Mouse (Mus musculus) erythroblast, embryonic 14.5 days (primary cell): ENCODE measurements around the gene Pigl. TPM values are rescaled to one million over a fixed set of nuclear protein-coding genes. Genes with fewer than 3 reads are reported as not detected.

Experiments
- H3K27me3 ChIP-seq: 2 replicates; pipeline ENCODE4 v1.6.1; 2012; ENCODE audit warnings: inconsistent platforms; ENCODE audit not compliant: control insufficient read depth
- H3K36me3 ChIP-seq: 2 replicates; pipeline ENCODE4 v1.6.1; 2012; ENCODE audit warnings: mild to moderate bottlenecking, inconsistent platforms; ENCODE audit not compliant: control insufficient read depth
- H3K4me1 ChIP-seq: 2 replicates; pipeline ENCODE4 v1.6.1; 2012; ENCODE audit warnings: inconsistent platforms; ENCODE audit not compliant: control insufficient read depth
- H3K4me3 ChIP-seq: replicated peaks from 2 replicates; pipeline ENCODE3; 2012; ENCODE audit warnings: moderate library complexity, mild to moderate bottlenecking, inconsistent platforms
- H3K9me3 ChIP-seq: 2 replicates; pipeline ENCODE4 v1.6.1; 2012; ENCODE audit warnings: low read length, inconsistent platforms, mixed read lengths; ENCODE audit not compliant: control insufficient read depth
- GATA1 ChIP-seq: IDR thresholded peaks from 2 replicates; pipeline ENCODE4 v1.6.1; 2012; ENCODE audit warnings: low read length, inconsistent platforms, mixed read lengths
- TAL1 ChIP-seq: IDR thresholded peaks from 3 replicates; pipeline ENCODE4 v1.6.1; 2012; ENCODE audit warnings: low read length, inconsistent platforms, mixed read lengths
- polyA plus RNA-seq: library from polyadenylated mRNA; stranded (reverse); fragments of >175 nt; gene quantifications from 2 replicates; pipeline ENCODE4 v1.2.3, GENCODE M21; 2012

Gene Pigl
- 0.11 and 0.21 TPM in 2 replicates for polyA plus RNA-seq

- Histone ChIP-seq H3K9me3 (no peaks in the 10 kb centered on the region), H3K4me3 (peak within 1 kb of the TSS; percentile 73), H3K4me1 (peaks cover 51% of the 10 kb centered on the region), H3K36me3 (peaks cover 8% of the 10 kb centered on the region), H3K27me3 (no peaks in the 10 kb centered on the region)
- no peak for TF ChIP-seq GATA1
- TF ChIP-seq TAL1 = no peak
These were observed at the start of gene Pigl, which contains the start of gene Ncor1 for GRCm38 (mm10) chr11:62458276-62458724. Gene Pigl (plus strand): TSS chr11:62458460. Gene Ncor1 (minus strand): TSS chr11:62458541.

- Histone ChIP-seq H3K4me1 (no peaks in the 10 kb centered on the region), H3K36me3 (peaks cover 71% of the 10 kb centered on the region), H3K9me3 (no peaks in the 10 kb centered on the region), H3K4me3 (no peak overlapping the region), H3K27me3 (no peaks in the 10 kb centered on the region)
- TF ChIP-seq TAL1 (no peak), GATA1 (no peak)
These were observed 49.4 kb upstream of the Pigl start for GRCm38 (mm10) chr11:62408848-62409247.

- Histone ChIP-seq H3K9me3 (no peaks in the 10 kb centered on the region), H3K27me3 (no peaks in the 10 kb centered on the region), H3K36me3 (peaks cover 76% of the 10 kb centered on the region), H3K4me3 (no peak overlapping the region), H3K4me1 (no peaks in the 10 kb centered on the region)
- TF ChIP-seq GATA1 = no peak
- no peak for TF ChIP-seq TAL1
These were observed 48.6 kb upstream of the Pigl start for GRCm38 (mm10) chr11:62409611-62410010.

GRCm38 (mm10) chr11:62415026-62415425 lies 43.2 kb upstream of the Pigl start:
- Histone ChIP-seq H3K4me1 (no peaks in the 10 kb centered on the region), H3K9me3 (no peaks in the 10 kb centered on the region), H3K4me3 (no peak overlapping the region), H3K36me3 (peaks cover 68% of the 10 kb centered on the region), H3K27me3 (no peaks in the 10 kb centered on the region)
- no peak for TF ChIP-seq GATA1
- TF ChIP-seq TAL1 = no peak

DNA sequence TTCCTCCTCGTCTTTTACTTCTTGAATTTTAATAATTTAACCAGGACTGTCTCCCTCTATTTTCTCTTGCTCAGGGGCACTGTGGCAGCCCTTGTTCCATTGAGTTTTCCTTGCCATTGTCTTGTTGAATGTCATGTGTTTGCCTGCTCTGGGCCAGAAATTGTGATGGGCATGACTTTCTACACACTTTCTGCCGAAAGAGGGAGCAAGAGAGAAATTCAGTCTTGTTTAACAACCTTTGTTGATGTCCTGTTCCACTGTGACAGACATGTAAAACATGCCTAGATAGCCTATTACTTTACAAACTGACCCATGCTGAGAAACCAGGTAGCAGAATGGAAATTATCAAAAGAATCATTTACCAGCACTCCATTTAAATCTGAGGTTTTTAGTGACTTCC lies 33.7 kb upstream of the Pigl start:
- TF ChIP-seq GATA1 (no peak), TAL1 (no peak)
- H3K36me3 ChIP-seq = peaks cover 54% of the 10 kb centered on the region
- no peaks in the 10 kb centered on the region for H3K27me3 ChIP-seq
- no peaks in the 10 kb centered on the region for H3K4me1 ChIP-seq
- H3K9me3 ChIP-seq = no peaks in the 10 kb centered on the region
- no peak overlapping the region for H3K4me3 ChIP-seq

GRCm38 (mm10) chr11:62426266-62426665 lies 32.0 kb upstream of the Pigl start:
- TF ChIP-seq TAL1 = no peak
- TF ChIP-seq GATA1 = no peak
- Histone ChIP-seq H3K9me3 (no peaks in the 10 kb centered on the region), H3K27me3 (no peaks in the 10 kb centered on the region), H3K4me3 (no peak overlapping the region), H3K4me1 (no peaks in the 10 kb centered on the region), H3K36me3 (peaks cover 55% of the 10 kb centered on the region)

DNA sequence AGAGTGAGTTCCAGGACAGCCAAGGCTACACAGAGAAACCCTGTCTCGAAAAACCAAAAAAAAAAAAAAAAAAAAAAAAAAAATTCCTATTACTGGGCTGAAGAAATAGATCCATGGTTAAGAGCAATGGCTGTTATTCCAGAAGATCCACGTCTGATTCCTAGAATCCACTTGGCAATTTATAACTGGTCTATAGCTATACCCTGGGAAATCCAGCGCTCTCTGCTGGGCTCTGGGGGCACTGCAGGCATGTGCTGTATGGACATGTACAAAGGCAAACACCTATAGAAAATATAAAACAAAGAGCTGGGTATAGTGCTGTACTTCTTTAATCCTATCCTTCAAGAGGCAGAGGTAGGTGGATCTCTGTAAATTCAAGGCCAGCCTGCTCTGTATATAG lies 31.2 kb upstream of the Pigl start:
- TF ChIP-seq GATA1 = no peak
- no peak for TF ChIP-seq TAL1
- Histone ChIP-seq H3K9me3 (no peaks in the 10 kb centered on the region), H3K27me3 (no peaks in the 10 kb centered on the region), H3K4me3 (no peak overlapping the region), H3K4me1 (no peaks in the 10 kb centered on the region), H3K36me3 (peaks cover 59% of the 10 kb centered on the region)

- no peaks in the 10 kb centered on the region for H3K27me3 ChIP-seq
- TF ChIP-seq TAL1 (no peak), GATA1 (no peak)
- H3K4me3 ChIP-seq = no peak overlapping the region
- peaks cover 57% of the 10 kb centered on the region for H3K36me3 ChIP-seq
- no peaks in the 10 kb centered on the region for H3K9me3 ChIP-seq
- no peaks in the 10 kb centered on the region for H3K4me1 ChIP-seq
These were observed 26.0 kb upstream of the Pigl start for GRCm38 (mm10) chr11:62432211-62432610.

DNA sequence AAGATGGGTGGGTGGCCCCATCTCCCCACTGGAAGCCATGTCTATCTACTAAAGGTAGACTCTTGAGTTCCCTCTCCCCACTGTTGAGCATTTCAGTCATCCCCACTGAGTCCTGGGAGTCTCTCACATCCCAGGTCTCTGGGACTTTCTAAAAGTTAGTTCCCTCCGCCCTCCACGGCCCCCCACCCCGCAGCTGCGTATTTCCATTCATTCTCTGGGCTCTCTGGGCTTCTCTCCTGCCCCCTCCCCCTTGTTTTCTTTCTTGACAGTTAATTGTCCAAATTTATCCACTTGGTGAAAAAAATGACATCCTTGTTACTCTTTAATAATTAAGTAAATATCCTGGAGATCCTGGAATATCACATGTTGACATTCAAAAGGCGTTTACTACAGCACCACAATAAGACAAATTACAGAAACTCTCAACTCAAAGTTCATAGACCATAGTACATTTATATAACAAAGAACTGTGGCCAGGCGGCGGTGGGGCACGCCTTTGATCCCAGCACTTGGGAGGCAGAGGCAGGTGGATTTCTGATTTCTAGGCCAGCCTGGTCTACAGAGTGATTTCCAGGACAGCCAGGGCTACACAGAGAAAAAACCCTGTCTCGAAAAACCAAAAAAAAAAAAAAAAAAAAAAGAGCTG lies 17.5 kb upstream of the Pigl start:
- H3K4me1 ChIP-seq = peaks cover 5% of the 10 kb centered on the region
- no peaks in the 10 kb centered on the region for H3K9me3 ChIP-seq
- TF ChIP-seq GATA1 (no peak), TAL1 (no peak)
- H3K4me3 ChIP-seq = no peak overlapping the region
- peaks cover 39% of the 10 kb centered on the region for H3K36me3 ChIP-seq
- no peaks in the 10 kb centered on the region for H3K27me3 ChIP-seq

- no peaks in the 10 kb centered on the region for H3K4me1 ChIP-seq
- no peak overlapping the region for H3K4me3 ChIP-seq
- TF ChIP-seq TAL1 (no peak), GATA1 (no peak)
- peaks cover 36% of the 10 kb centered on the region for H3K36me3 ChIP-seq
- H3K9me3 ChIP-seq = no peaks in the 10 kb centered on the region
- no peaks in the 10 kb centered on the region for H3K27me3 ChIP-seq
These were observed 12.5 kb upstream of the Pigl start for GRCm38 (mm10) chr11:62445799-62446198.
